Mouse (Mus musculus) lung, adult 2 months (tissue): ENCODE data around the gene Fbxo39.

ENCODE experiments used
- CTCF ChIP-seq: fragments of 200-500 bp; IDR thresholded peaks from 2 replicates; pipeline ENCODE4 v1.5.1; 2011; ENCODE audit warnings: mild to moderate bottlenecking, low read length, control low read depth; ENCODE audit not compliant: insufficient read depth
- POLR2A ChIP-seq: fragments of 200-500 bp; IDR thresholded peaks from 2 replicates; pipeline ENCODE4 v1.6.1; 2011; ENCODE audit warnings: low read depth, mild to moderate bottlenecking, control low read depth, low read length, borderline replicate concordance; ENCODE audit errors: extremely low read depth

- TF ChIP-seq POLR2A (no peak), CTCF (no peak)
Measured at GRCm38 (mm10) chr11:72311355-72312001, 2.8 kb upstream of the Fbxo39 start.
